Mouse (Mus musculus): ENCODE measurements around the gene Zfp553. TPM values are rescaled to one million over a fixed set of nuclear protein-coding genes. Genes with fewer than 3 reads are reported as not detected.
"Not testable (repeated sequence)": the region's sequence is repeated elsewhere in the genome, so short reads cannot be mapped to it uniquely, and the experiment has no call there.

The Zfp553 gene
- polyA plus RNA-seq, 1 experiment, result 16.1 TPM

GRCm38 (mm10) chr7:127244658-127245510, 12.0 kb downstream of the Zfp553 start:
- Histone ChIP-seq H3K27me3 (ENCODE audit: control insufficient read depth, insufficient read depth, insufficient read length) (no peaks in the 10 kb centered on the region), H3ac (ENCODE audit: control insufficient read depth, insufficient read length, low read depth) (peak overlapping the region; percentile 88), H3K4me3 (ENCODE audit: insufficient read depth, poor library complexity, severe bottlenecking) (peak overlapping the region; percentile 52), H3K36me3 (ENCODE audit: control insufficient read depth, insufficient read depth) (peaks cover 6% of the 10 kb centered on the region), H3K79me2 (ENCODE audit: control insufficient read depth, insufficient read depth) (peaks cover 19% of the 10 kb centered on the region), H3K79me3 (ENCODE audit: low read depth) (peaks cover 16% of the 10 kb centered on the region)
- TF ChIP-seq USF1 (IDR thresholded peaks at IDR 0.05; ENCODE audit: low read depth) (no peak), MAX (IDR thresholded peaks at IDR 0.05) (no peak), CEBPB (IDR thresholded peaks at IDR 0.05; ENCODE audit: low read depth) (no peak), MYOD1 (IDR thresholded peaks at IDR 0.05; ENCODE audit: control insufficient read depth, insufficient read length, low read depth) (no peak), FOSL1 (IDR thresholded peaks at IDR 0.05; ENCODE audit: insufficient read depth, low read length, poor library complexity, severe bottlenecking) (no peak), MYOG (IDR thresholded peaks at IDR 0.05; ENCODE audit: control insufficient read depth, extremely low read depth, insufficient read length) (no peak), CTCF (IDR thresholded peaks at IDR 0.05; ENCODE audit: control insufficient read depth, insufficient read depth, insufficient read length) (no peak)

- peaks cover 12% of the 10 kb centered on the region for H3K79me2 ChIP-seq (ENCODE audit: control insufficient read depth, insufficient read depth)
- not testable (repeated sequence) for H3ac ChIP-seq (ENCODE audit: control insufficient read depth, insufficient read length, low read depth); H3K4me3 ChIP-seq (ENCODE audit: insufficient read depth, poor library complexity, severe bottlenecking); H3K27me3 ChIP-seq (ENCODE audit: control insufficient read depth, insufficient read depth, insufficient read length); H3K79me3 ChIP-seq (ENCODE audit: low read depth); H3K36me3 ChIP-seq (ENCODE audit: control insufficient read depth, insufficient read depth)
Observed at GRCm38 (mm10) chr7:127250511-127250910, 17.6 kb downstream of the Zfp553 start.

- no peaks in the 10 kb centered on the region for H3K79me2 ChIP-seq (ENCODE audit: control insufficient read depth, insufficient read depth)
- H3K36me3 ChIP-seq (ENCODE audit: control insufficient read depth, insufficient read depth), result peaks cover 13% of the 10 kb centered on the region
Observed at GRCm38 (mm10) chr7:127252414-127252813, 19.6 kb downstream of the Zfp553 start.

GRCm38 (mm10) chr7:127253341-127253740, 20.5 kb downstream of the Zfp553 start:
- TF ChIP-seq CEBPB (IDR thresholded peaks at IDR 0.05; ENCODE audit: low read depth) (no peak), MAX (IDR thresholded peaks at IDR 0.05) (no peak), CTCF (IDR thresholded peaks at IDR 0.05; ENCODE audit: control insufficient read depth, insufficient read depth, insufficient read length) (no peak), MYOG (IDR thresholded peaks at IDR 0.05; ENCODE audit: control insufficient read depth, extremely low read depth, insufficient read length) (no peak), USF1 (IDR thresholded peaks at IDR 0.05; ENCODE audit: low read depth) (no peak), MYOD1 (IDR thresholded peaks at IDR 0.05; ENCODE audit: control insufficient read depth, insufficient read length, low read depth) (no peak)
- Histone ChIP-seq H3K4me3 (ENCODE audit: insufficient read depth, poor library complexity, severe bottlenecking) (no peak overlapping the region), H3K36me3 (ENCODE audit: control insufficient read depth, insufficient read depth) (peaks cover 13% of the 10 kb centered on the region), H3ac (ENCODE audit: control insufficient read depth, insufficient read length, low read depth) (no peak overlapping the region), H3K79me2 (ENCODE audit: control insufficient read depth, insufficient read depth) (no peaks in the 10 kb centered on the region), H3K27me3 (ENCODE audit: control insufficient read depth, insufficient read depth, insufficient read length) (no peaks in the 10 kb centered on the region), H3K79me3 (ENCODE audit: low read depth) (no peaks in the 10 kb centered on the region)

More at GRCm38 (mm10) chr7:127252414-127252813, 19.6 kb downstream of the Zfp553 start:
- Histone ChIP-seq H3K4me3 (ENCODE audit: insufficient read depth, poor library complexity, severe bottlenecking) (no peak overlapping the region), H3ac (ENCODE audit: control insufficient read depth, insufficient read length, low read depth) (no peak overlapping the region), H3K79me3 (ENCODE audit: low read depth) (no peaks in the 10 kb centered on the region), H3K27me3 (ENCODE audit: control insufficient read depth, insufficient read depth, insufficient read length) (no peaks in the 10 kb centered on the region)
- no peak for TF ChIP-seq CTCF (IDR thresholded peaks at IDR 0.05; ENCODE audit: control insufficient read depth, insufficient read depth, insufficient read length)
- TF ChIP-seq CEBPB (IDR thresholded peaks at IDR 0.05; ENCODE audit: low read depth), result no peak
- TF ChIP-seq MAX (IDR thresholded peaks at IDR 0.05), result no peak
- TF ChIP-seq FOSL1 (IDR thresholded peaks at IDR 0.05; ENCODE audit: insufficient read depth, low read length, poor library complexity, severe bottlenecking), result no peak
- no peak for TF ChIP-seq USF1 (IDR thresholded peaks at IDR 0.05; ENCODE audit: low read depth)
- TF ChIP-seq MYOD1 (IDR thresholded peaks at IDR 0.05; ENCODE audit: control insufficient read depth, insufficient read length, low read depth), result no peak
- no peak for TF ChIP-seq MYOG (IDR thresholded peaks at IDR 0.05; ENCODE audit: control insufficient read depth, extremely low read depth, insufficient read length)

GRCm38 (mm10) chr7:127253821-127254769, 21.2 kb downstream of the Zfp553 start:
- H3K4me3 ChIP-seq (ENCODE audit: insufficient read depth, poor library complexity, severe bottlenecking), result peak overlapping the region; percentile 23
- H3K79me3 ChIP-seq (ENCODE audit: low read depth), result no peaks in the 10 kb centered on the region
- H3ac ChIP-seq (ENCODE audit: control insufficient read depth, insufficient read length, low read depth), result peak overlapping the region; percentile 64
- TF ChIP-seq USF1 (IDR thresholded peaks at IDR 0.05; ENCODE audit: low read depth) (no peak), MYOG (IDR thresholded peaks at IDR 0.05; ENCODE audit: control insufficient read depth, extremely low read depth, insufficient read length) (peak; percentile 16), MAX (IDR thresholded peaks at IDR 0.05) (peak; percentile 91), CEBPB (IDR thresholded peaks at IDR 0.05; ENCODE audit: low read depth) (no peak)
- peaks cover 13% of the 10 kb centered on the region for H3K36me3 ChIP-seq (ENCODE audit: control insufficient read depth, insufficient read depth)
- peaks cover 6% of the 10 kb centered on the region for H3K79me2 ChIP-seq (ENCODE audit: control insufficient read depth, insufficient read depth)
- no peaks in the 10 kb centered on the region for H3K27me3 ChIP-seq (ENCODE audit: control insufficient read depth, insufficient read depth, insufficient read length)

Data from C2C12 (cell line).